Mouse (Mus musculus): Measurements from ENCODE around the gene Kif7. TPM values are rescaled to one million over a fixed set of nuclear protein-coding genes. Genes with fewer than 3 reads are reported as not detected.

Gene Kif7
- polyA plus RNA-seq, 1 experiment from 2014 or later: 1.6 TPM

DNA sequence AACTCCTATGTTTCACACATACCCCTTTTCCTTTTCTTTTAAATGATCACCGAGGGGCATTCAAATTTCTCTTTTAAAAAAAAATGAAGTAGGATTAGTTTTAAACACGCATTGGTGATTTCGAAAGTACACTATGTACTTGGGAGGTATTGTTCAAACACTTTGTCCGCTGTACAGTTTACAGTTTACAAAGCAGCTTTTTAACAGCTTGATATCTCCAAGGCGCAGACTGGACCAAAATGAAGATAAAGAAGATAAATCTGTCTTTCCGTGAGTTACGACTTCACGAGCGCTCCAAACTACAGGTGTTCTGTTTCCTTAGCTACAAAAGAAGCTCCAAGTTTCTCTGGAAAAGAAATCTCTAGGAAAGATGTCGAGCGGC lies 26.7 kb upstream of the Kif7 start:
- ATAC-seq (replicated peaks; ENCODE audit: insufficient number of reproducible peaks, insufficient read depth, low FRiP score, low read depth): no peak
- peaks cover 4% of the 10 kb centered on the region; the same call in 1 of the 2 replicates for H3K4me1 ChIP-seq (replicated peaks)
- 20% methylated on average over 11 of the region's 11 CpGs for WGBS
- peaks cover 4% of the 10 kb centered on the region for H3K36me3 ChIP-seq
- H3K27me3 ChIP-seq: no peaks in the 10 kb centered on the region
- no peaks in the 10 kb centered on the region for H3K9me3 ChIP-seq (replicated peaks)
- peak overlapping the region; percentile 98 for H3K4me2 ChIP-seq
- no peak overlapping the region for H3K27ac ChIP-seq
- peak overlapping the region; percentile 79 for H3K9ac ChIP-seq
- peak overlapping the region; percentile 77 for H3K4me3 ChIP-seq

DNA sequence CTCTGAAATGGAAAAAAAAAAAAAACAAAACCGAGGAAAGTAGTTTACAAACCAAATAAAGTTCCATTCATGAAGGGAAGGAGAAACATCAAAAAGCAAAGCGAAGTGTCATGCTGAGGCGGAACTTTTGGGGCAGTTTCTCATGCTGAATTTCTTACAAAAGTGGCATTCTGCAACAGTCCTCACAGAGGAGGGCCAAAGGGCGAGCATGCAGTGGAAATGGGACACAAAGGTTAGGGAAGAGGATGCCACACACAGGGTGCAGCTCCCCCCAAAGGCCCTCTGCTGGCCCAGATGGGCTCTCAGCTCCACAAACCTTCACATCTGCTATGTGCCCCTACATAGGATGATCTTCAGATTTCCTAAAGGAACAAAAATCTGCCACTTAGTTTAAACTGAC lies 24.8 kb upstream of the Kif7 start:
- no peak for ATAC-seq (replicated peaks; ENCODE audit: insufficient number of reproducible peaks, insufficient read depth, low FRiP score, low read depth)
- H3K4me3 ChIP-seq: no peak overlapping the region
- H3K4me1 ChIP-seq (replicated peaks): peaks cover 4% of the 10 kb centered on the region; the same call in 1 of the 2 replicates
- WGBS: 78% methylated on average over 4 of the region's 4 CpGs
- no peaks in the 10 kb centered on the region for H3K9me3 ChIP-seq (replicated peaks)
- peaks cover 6% of the 10 kb centered on the region for H3K36me3 ChIP-seq
- no peaks in the 10 kb centered on the region for H3K27me3 ChIP-seq
- H3K4me2 ChIP-seq: no peak overlapping the region
- no peak overlapping the region for H3K27ac ChIP-seq
- H3K9ac ChIP-seq: no peak overlapping the region

- Histone ChIP-seq H3K4me3 (no peak overlapping the region), H3K27me3 (no peaks in the 10 kb centered on the region), H3K9me3 (replicated peaks) (no peaks in the 10 kb centered on the region), H3K36me3 (peaks cover 6% of the 10 kb centered on the region), H3K4me1 (replicated peaks) (peaks cover 4% of the 10 kb centered on the region; the same call in 1 of the 2 replicates), H3K27ac (no peak overlapping the region), H3K9ac (no peak overlapping the region), H3K4me2 (no peak overlapping the region)
- 94% methylated on average over 2 of the region's 2 CpGs for WGBS
- no peak for ATAC-seq (replicated peaks; ENCODE audit: insufficient number of reproducible peaks, insufficient read depth, low FRiP score, low read depth)
Observed at GRCm38 (mm10) chr7:79738913-79739312, 23.4 kb upstream of the Kif7 start.

DNA sequence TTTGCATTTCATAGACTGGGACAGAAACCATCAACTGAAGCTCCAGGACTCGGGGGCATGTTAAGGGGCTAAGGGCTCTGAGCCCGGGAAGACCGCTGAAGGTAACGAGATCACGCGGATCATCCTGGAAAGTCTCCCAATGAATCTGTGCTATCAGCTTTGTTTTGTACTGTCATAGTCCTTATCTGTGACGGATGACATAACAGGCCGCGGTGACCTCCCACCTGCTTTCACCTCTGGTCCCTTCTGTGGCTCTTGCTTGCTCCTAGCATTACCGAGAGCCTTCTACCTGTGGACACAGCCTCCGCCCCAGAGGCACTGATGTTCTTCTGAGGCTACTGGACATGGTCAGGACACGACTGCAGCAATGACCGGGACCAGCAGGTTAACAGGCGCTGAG lies 21.0 kb upstream of the Kif7 start:
- Histone ChIP-seq H3K4me2 (no peak overlapping the region), H3K27ac (no peak overlapping the region), H3K36me3 (peaks cover 6% of the 10 kb centered on the region), H3K27me3 (peaks cover 4% of the 10 kb centered on the region), H3K9me3 (replicated peaks) (no peaks in the 10 kb centered on the region), H3K4me3 (no peak overlapping the region), H3K4me1 (replicated peaks) (no peaks in the 10 kb centered on the region), H3K9ac (no peak overlapping the region)
- no peak for ATAC-seq (replicated peaks; ENCODE audit: insufficient number of reproducible peaks, insufficient read depth, low FRiP score, low read depth)
- 82% methylated on average over 14 of the region's 14 CpGs for whole genome bisulfite sequencing

DNA sequence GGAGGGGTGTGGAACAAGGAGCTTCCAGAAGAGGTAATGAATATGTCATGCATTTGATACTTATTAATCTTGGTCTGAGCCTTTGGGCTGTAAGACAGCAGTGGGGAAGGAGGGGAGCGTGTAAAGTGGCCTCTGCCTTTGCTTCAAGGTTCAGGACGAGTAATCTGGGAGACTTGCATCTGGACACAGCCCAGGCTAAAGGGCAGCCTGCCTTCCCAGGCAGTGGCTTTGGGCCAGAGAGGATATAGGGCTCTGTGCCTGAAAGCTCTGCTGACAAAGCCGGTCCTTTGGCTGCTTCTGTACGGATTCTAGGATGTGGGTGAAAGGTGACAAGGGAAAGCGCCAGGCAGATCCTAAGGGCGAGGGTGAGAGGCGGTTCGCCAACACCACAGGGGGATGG lies 19.0 kb upstream of the Kif7 start:
- no peak for ATAC-seq (replicated peaks; ENCODE audit: insufficient number of reproducible peaks, insufficient read depth, low FRiP score, low read depth)
- H3K9me3 ChIP-seq (replicated peaks): no peaks in the 10 kb centered on the region
- no peak overlapping the region for H3K27ac ChIP-seq
- no peaks in the 10 kb centered on the region for H3K4me1 ChIP-seq (replicated peaks)
- H3K36me3 ChIP-seq: peaks cover 6% of the 10 kb centered on the region
- H3K9ac ChIP-seq: no peak overlapping the region
- H3K4me3 ChIP-seq: no peak overlapping the region
- 73% methylated on average over 8 of the region's 8 CpGs for WGBS
- no peak overlapping the region for H3K4me2 ChIP-seq
- H3K27me3 ChIP-seq: peaks cover 6% of the 10 kb centered on the region

- 64% methylated on average over 4 of the region's 4 CpGs for WGBS
- ATAC-seq (replicated peaks; ENCODE audit: insufficient number of reproducible peaks, insufficient read depth, low FRiP score, low read depth): no peak
- Histone ChIP-seq H3K4me1 (replicated peaks) (no peaks in the 10 kb centered on the region), H3K36me3 (peaks cover 6% of the 10 kb centered on the region), H3K4me3 (no peak within 1 kb of the TSS), H3K27ac (no peak within 1 kb of the TSS), H3K27me3 (peaks cover 9% of the 10 kb centered on the region), H3K9ac (no peak within 1 kb of the TSS), H3K4me2 (no peak within 1 kb of the TSS), H3K9me3 (replicated peaks) (no peaks in the 10 kb centered on the region)
Observed at GRCm38 (mm10) chr7:79732622-79733021, 17.1 kb upstream of the Kif7 start, which contains the start of gene Plin1. Gene Plin1, minus strand, starts transcription at chr7:79732903.

- Histone ChIP-seq H3K4me2 (no peak overlapping the region), H3K36me3 (no peaks in the 10 kb centered on the region), H3K4me3 (no peak overlapping the region), H3K9me3 (replicated peaks) (no peaks in the 10 kb centered on the region), H3K27me3 (peaks cover 10% of the 10 kb centered on the region), H3K9ac (no peak overlapping the region), H3K27ac (no peak overlapping the region), H3K4me1 (replicated peaks) (no peaks in the 10 kb centered on the region)
- 76% methylated on average over 13 of the region's 13 CpGs for WGBS
- no peak for ATAC-seq (replicated peaks; ENCODE audit: insufficient number of reproducible peaks, insufficient read depth, low FRiP score, low read depth)
Observed at GRCm38 (mm10) chr7:79731438-79731837, 15.9 kb upstream of the Kif7 start.

GRCm38 (mm10) chr7:79729743-79730370 lies 14.3 kb upstream of the Kif7 start:
- Histone ChIP-seq H3K4me1 (replicated peaks) (no peaks in the 10 kb centered on the region), H3K9me3 (replicated peaks) (no peaks in the 10 kb centered on the region), H3K27ac (no peak overlapping the region), H3K27me3 (peaks cover 10% of the 10 kb centered on the region), H3K4me3 (no peak overlapping the region), H3K4me2 (no peak overlapping the region), H3K9ac (no peak overlapping the region), H3K36me3 (no peaks in the 10 kb centered on the region)
- no peak for ATAC-seq (replicated peaks; ENCODE audit: insufficient number of reproducible peaks, insufficient read depth, low FRiP score, low read depth)
- 54% methylated on average over 11 of the region's 11 CpGs for WGBS

DNA sequence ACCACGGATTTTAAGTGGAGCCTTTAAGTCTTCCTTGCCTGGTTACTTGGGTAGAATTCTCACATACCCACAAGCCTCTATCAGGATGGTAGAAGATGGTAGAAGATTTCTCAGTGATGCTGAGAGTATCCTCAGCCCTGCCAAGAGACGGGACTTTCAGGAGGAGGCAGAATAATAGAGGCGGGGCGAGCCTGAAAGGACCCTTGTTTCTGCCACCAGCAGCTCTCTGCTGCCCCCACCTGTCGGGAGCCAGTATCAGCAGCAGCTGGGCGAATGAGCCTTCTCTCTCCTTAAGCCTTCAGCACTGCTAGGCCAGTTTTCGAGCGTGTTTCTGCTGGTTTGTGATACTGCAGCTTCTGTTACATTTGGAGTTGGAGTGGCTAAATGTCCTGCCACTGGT lies 13.6 kb upstream of the Kif7 start:
- no peak overlapping the region for H3K27ac ChIP-seq
- H3K4me2 ChIP-seq: no peak overlapping the region
- no peaks in the 10 kb centered on the region for H3K4me1 ChIP-seq (replicated peaks)
- no peaks in the 10 kb centered on the region for H3K36me3 ChIP-seq
- peaks cover 10% of the 10 kb centered on the region for H3K27me3 ChIP-seq
- no peaks in the 10 kb centered on the region for H3K9me3 ChIP-seq (replicated peaks)
- no peak for ATAC-seq (replicated peaks; ENCODE audit: insufficient number of reproducible peaks, insufficient read depth, low FRiP score, low read depth)
- WGBS: 6% methylated on average over 8 of the region's 8 CpGs
- no peak overlapping the region for H3K4me3 ChIP-seq
- no peak overlapping the region for H3K9ac ChIP-seq

- Histone ChIP-seq H3K27me3 (peaks cover 12% of the 10 kb centered on the region), H3K9me3 (replicated peaks) (no peaks in the 10 kb centered on the region), H3K36me3 (no peaks in the 10 kb centered on the region), H3K4me3 (no peak overlapping the region), H3K4me1 (replicated peaks) (no peaks in the 10 kb centered on the region), H3K4me2 (no peak overlapping the region), H3K9ac (no peak overlapping the region), H3K27ac (no peak overlapping the region)
- ATAC-seq (replicated peaks; ENCODE audit: insufficient number of reproducible peaks, insufficient read depth, low FRiP score, low read depth): peak; percentile 23; the same call in 1 of the 2 replicates
- WGBS: 25% methylated on average over 6 of the region's 6 CpGs
Observed at GRCm38 (mm10) chr7:79728219-79728618, 12.7 kb upstream of the Kif7 start.

- 11% methylated on average over 2 of the region's 2 CpGs for WGBS
- Histone ChIP-seq H3K27me3 (peaks cover 21% of the 10 kb centered on the region), H3K27ac (no peak overlapping the region), H3K4me3 (no peak overlapping the region), H3K9me3 (replicated peaks) (no peaks in the 10 kb centered on the region), H3K36me3 (no peaks in the 10 kb centered on the region), H3K4me1 (replicated peaks) (no peaks in the 10 kb centered on the region), H3K4me2 (no peak overlapping the region), H3K9ac (no peak overlapping the region)
- ATAC-seq (replicated peaks; ENCODE audit: insufficient number of reproducible peaks, insufficient read depth, low FRiP score, low read depth): no peak
Observed at GRCm38 (mm10) chr7:79727091-79727490, 11.6 kb upstream of the Kif7 start.

DNA sequence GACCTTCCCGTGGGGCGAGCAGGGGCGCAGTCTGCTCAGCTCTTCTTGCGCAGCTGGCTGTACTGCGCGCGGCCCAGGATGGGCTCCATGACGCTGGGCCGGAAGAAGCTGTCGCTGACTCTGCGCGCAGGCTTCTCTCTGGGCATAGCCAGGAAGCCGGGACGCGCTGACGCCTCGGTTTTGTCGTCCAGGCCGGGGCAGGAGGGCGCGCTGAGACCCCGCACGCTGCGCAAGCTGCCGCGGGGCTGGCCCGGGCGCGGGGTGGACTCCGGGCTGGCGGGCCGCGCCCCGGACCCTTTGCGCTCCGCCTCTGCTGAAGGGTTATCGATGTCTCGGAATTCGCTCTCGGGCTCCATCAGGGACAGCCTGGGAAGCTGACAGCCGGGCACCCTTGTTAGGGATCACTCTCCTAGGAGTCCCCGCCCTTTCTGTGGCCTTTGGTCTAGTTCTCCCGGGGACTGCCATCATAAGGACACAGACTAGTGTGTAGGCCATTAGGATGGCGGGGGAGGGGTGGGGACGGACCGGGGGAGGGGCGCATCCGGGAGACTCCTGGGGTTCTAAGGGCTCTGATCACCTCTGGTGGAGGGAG lies 6.0 kb upstream of the Kif7 start:
- ATAC-seq (replicated peaks; ENCODE audit: insufficient number of reproducible peaks, insufficient read depth, low FRiP score, low read depth): peak; percentile 63
- H3K27me3 ChIP-seq: peaks cover 20% of the 10 kb centered on the region
- peak overlapping the region; percentile 96 for H3K4me2 ChIP-seq
- H3K36me3 ChIP-seq: no peaks in the 10 kb centered on the region
- H3K4me3 ChIP-seq: peak overlapping the region; percentile 69
- H3K27ac ChIP-seq: peak overlapping the region; percentile 56; the same call in 1 of the 2 replicates
- H3K9ac ChIP-seq: peak overlapping the region; percentile 75
- H3K9me3 ChIP-seq (replicated peaks): no peaks in the 10 kb centered on the region
- under 1% methylated on average over 48 of the region's 48 CpGs for WGBS
- peaks cover 8% of the 10 kb centered on the region; the same call in 1 of the 2 replicates for H3K4me1 ChIP-seq (replicated peaks)

Measured in heart, embryonic 15.5 days (tissue).